Mouse (Mus musculus) neural tube, embryonic 12.5 days (tissue): ENCODE measurements around the gene Sf1. TPM values are rescaled to one million over a fixed set of nuclear protein-coding genes. Genes with fewer than 3 reads are reported as not detected.

Experiments used
- ATAC-seq: fragments of 200-750 bp; cut with Nextera tagmentation; 2 replicates; pipeline ENCODE4 v1.8.0; 2017; ENCODE audit warnings: low read depth, mild to moderate bottlenecking, moderate TSS enrichment, moderate library complexity; ENCODE audit not compliant: low FRiP score
- H3K27ac ChIP-seq: fragments of 300-500 bp; sonication (generic); 2 replicates; pipeline ENCODE4 v1.5.1; 2016
- H3K27me3 ChIP-seq: fragments of 300-500 bp; sonication (generic); replicated peaks from 2 replicates; pipeline ENCODE4 v1.6.1; 2016; ENCODE audit warnings: mild to moderate bottlenecking
- H3K36me3 ChIP-seq: fragments of 300-500 bp; sonication (generic); 2 replicates; pipeline ENCODE4 v1.6.1; 2016; ENCODE audit warnings: mild to moderate bottlenecking
- H3K4me1 ChIP-seq: fragments of 300-500 bp; sonication (generic); 2 replicates; pipeline ENCODE4 v1.6.1; 2016
- H3K4me2 ChIP-seq: fragments of 300-500 bp; sonication (generic); replicated peaks from 2 replicates; pipeline ENCODE4 v1.6.1; 2016; ENCODE audit warnings: mild to moderate bottlenecking
- H3K4me3 ChIP-seq: fragments of 300-500 bp; sonication (generic); 2 replicates; pipeline ENCODE4 v1.5.1; 2016
- H3K9ac ChIP-seq: fragments of 300-500 bp; sonication (generic); 2 replicates; pipeline ENCODE4 v1.6.1; 2016; ENCODE audit warnings: mild to moderate bottlenecking
- H3K9me3 ChIP-seq: fragments of 300-500 bp; sonication (generic); 2 replicates; pipeline ENCODE4 v1.6.1; 2016; ENCODE audit warnings: mild to moderate bottlenecking
- WGBS: fragments of 180-500 bp; shearing (Covaris S2); methylation state at CpG from one replicate; pipeline ENCODE4 v1.1.7; 2016; 5-methylcytosine and 5-hydroxymethylcytosine counted together
- polyA plus RNA-seq: library from polyadenylated mRNA; unstranded; fragments of >200 nt; fragmentation: Nextera tagmentation; extraction: Ambion mirVana; gene quantifications from 2 replicates; pipeline ENCODE4 v1.2.1, GENCODE M21; 2016

Gene Sf1
- polyA plus RNA-seq, 1 experiment from 2014 or later = 171 TPM

- Histone ChIP-seq H3K36me3 (no peaks in the 10 kb centered on the region), H3K4me3 (no peak overlapping the region), H3K9ac (no peak overlapping the region), H3K4me1 (peaks cover 14% of the 10 kb centered on the region), H3K9me3 (no peaks in the 10 kb centered on the region), H3K27ac (no peak overlapping the region), H3K4me2 (no peak overlapping the region), H3K27me3 (peaks cover 7% of the 10 kb centered on the region; the same call in 1 of the 2 replicates)
- WGBS = 90% methylated on average over 16 of the region's 16 CpGs
- no peak for ATAC-seq
Observed at GRCm38 (mm10) chr19:6393637-6394036, 30.1 kb downstream of the Sf1 start.

GRCm38 (mm10) chr19:6396237-6396636, 32.7 kb downstream of the Sf1 start:
- Histone ChIP-seq H3K27ac (no peak overlapping the region), H3K9ac (no peak overlapping the region), H3K9me3 (no peaks in the 10 kb centered on the region), H3K4me2 (no peak overlapping the region), H3K36me3 (no peaks in the 10 kb centered on the region), H3K27me3 (peaks cover 19% of the 10 kb centered on the region), H3K4me1 (peaks cover 31% of the 10 kb centered on the region), H3K4me3 (no peak overlapping the region)
- WGBS = 88% methylated on average over 5 of the region's 5 CpGs
- ATAC-seq = no peak

- no peak for ATAC-seq
- peak overlapping the region; percentile 100 for H3K4me2 ChIP-seq
- WGBS = 85% methylated on average over 22 of the region's 22 CpGs
Observed at GRCm38 (mm10) chr19:6397582-6398249, 34.2 kb downstream of the Sf1 start.

GRCm38 (mm10) chr19:6398447-6399284, 35.2 kb downstream of the Sf1 start:
- 0 out of 2 replicates have a peak overlapping the region, but pooled peaks have one; percentile 37 for H3K27ac ChIP-seq
- peaks cover 41% of the 10 kb centered on the region for H3K4me1 ChIP-seq
- H3K27me3 ChIP-seq = peaks cover 39% of the 10 kb centered on the region
- no peaks in the 10 kb centered on the region for H3K9me3 ChIP-seq
- H3K36me3 ChIP-seq = no peaks in the 10 kb centered on the region
- under 1% methylated on average over 39 of the region's 39 CpGs for WGBS
- peak overlapping the region; percentile 57 for H3K4me3 ChIP-seq
- ATAC-seq = peak; percentile 46
- peak overlapping the region; percentile 69 for H3K9ac ChIP-seq
- peak overlapping the region; percentile 100 for H3K4me2 ChIP-seq

More at GRCm38 (mm10) chr19:6397582-6398249, 34.2 kb downstream of the Sf1 start:
- no peaks in the 10 kb centered on the region for H3K9me3 ChIP-seq
- H3K36me3 ChIP-seq = no peaks in the 10 kb centered on the region
- H3K27ac ChIP-seq = no peak overlapping the region
- no peak overlapping the region for H3K9ac ChIP-seq
- H3K27me3 ChIP-seq = peaks cover 32% of the 10 kb centered on the region
- peaks cover 41% of the 10 kb centered on the region for H3K4me1 ChIP-seq
- no peak overlapping the region for H3K4me3 ChIP-seq

GRCm38 (mm10) chr19:6399285-6400095, 36.0 kb downstream of the Sf1 start, which contains the start of gene Rasgrp2:
TSS of gene Rasgrp2 (plus strand) at chr19:6399340.
- Histone ChIP-seq H3K27ac (peak within 1 kb of the TSS; percentile 37; the same call in 1 of the 2 replicates), H3K4me1 (peaks cover 41% of the 10 kb centered on the region), H3K9me3 (no peaks in the 10 kb centered on the region), H3K27me3 (peaks cover 39% of the 10 kb centered on the region), H3K9ac (peak within 1 kb of the TSS; percentile 69), H3K4me3 (peak within 1 kb of the TSS; percentile 57), H3K36me3 (no peaks in the 10 kb centered on the region), H3K4me2 (peak within 1 kb of the TSS; percentile 100)
- 1% methylated on average over 83 of the region's 87 CpGs for WGBS
- peak; percentile 17; the same call in 1 of the 2 replicates for ATAC-seq

- no peaks in the 10 kb centered on the region for H3K36me3 ChIP-seq
- peaks cover 41% of the 10 kb centered on the region for H3K4me1 ChIP-seq
- H3K4me3 ChIP-seq = peak overlapping the region; percentile 57
- H3K9ac ChIP-seq = peak overlapping the region; percentile 69
- WGBS = 2% methylated on average over 29 of the region's 29 CpGs
- H3K27ac ChIP-seq = no peak overlapping the region
- ATAC-seq = no peak
- peaks cover 39% of the 10 kb centered on the region for H3K27me3 ChIP-seq
- no peaks in the 10 kb centered on the region for H3K9me3 ChIP-seq
- peak overlapping the region; percentile 100 for H3K4me2 ChIP-seq
Observed at GRCm38 (mm10) chr19:6400096-6401086, 36.9 kb downstream of the Sf1 start.

- H3K9me3 ChIP-seq = no peaks in the 10 kb centered on the region
- peak; percentile 3; the same call in 1 of the 2 replicates for ATAC-seq
- H3K27me3 ChIP-seq = peaks cover 39% of the 10 kb centered on the region
- under 1% methylated on average over 32 of the region's 32 CpGs for WGBS
- H3K4me2 ChIP-seq = peak overlapping the region; percentile 100
- H3K9ac ChIP-seq = no peak overlapping the region
- peak overlapping the region; percentile 30 for H3K4me3 ChIP-seq
- H3K4me1 ChIP-seq = peaks cover 41% of the 10 kb centered on the region
- H3K36me3 ChIP-seq = no peaks in the 10 kb centered on the region
- no peak overlapping the region for H3K27ac ChIP-seq
Observed at GRCm38 (mm10) chr19:6401131-6401815, 37.8 kb downstream of the Sf1 start.

GRCm38 (mm10) chr19:6401951-6402350, 38.5 kb downstream of the Sf1 start:
- H3K9me3 ChIP-seq = no peaks in the 10 kb centered on the region
- H3K36me3 ChIP-seq = no peaks in the 10 kb centered on the region
- H3K4me3 ChIP-seq = peak overlapping the region; percentile 30; the same call in 1 of the 2 replicates
- 12% methylated on average over 9 of the region's 9 CpGs for WGBS
- peaks cover 39% of the 10 kb centered on the region for H3K27me3 ChIP-seq
- no peak for ATAC-seq
- H3K9ac ChIP-seq = no peak overlapping the region
- peaks cover 41% of the 10 kb centered on the region for H3K4me1 ChIP-seq
- no peak overlapping the region for H3K27ac ChIP-seq
- peak overlapping the region; percentile 100 for H3K4me2 ChIP-seq

GRCm38 (mm10) chr19:6403869-6404268, 40.4 kb downstream of the Sf1 start:
- Histone ChIP-seq H3K9ac (peak overlapping the region; percentile 2; the same call in 1 of the 2 replicates), H3K4me2 (no peak overlapping the region)
- WGBS = 86% methylated on average over 10 of the region's 10 CpGs

GRCm38 (mm10) chr19:6405433-6405832, 41.9 kb downstream of the Sf1 start:
- H3K4me2 ChIP-seq = no peak overlapping the region
- no peak overlapping the region for H3K27ac ChIP-seq
- H3K4me1 ChIP-seq = peaks cover 19% of the 10 kb centered on the region
- H3K27me3 ChIP-seq = peaks cover 28% of the 10 kb centered on the region
- H3K4me3 ChIP-seq = no peak overlapping the region
- no peaks in the 10 kb centered on the region for H3K9me3 ChIP-seq
- 74% methylated on average over 10 of the region's 10 CpGs for WGBS
- no peak for ATAC-seq
- H3K9ac ChIP-seq = no peak overlapping the region
- H3K36me3 ChIP-seq = no peaks in the 10 kb centered on the region

More at GRCm38 (mm10) chr19:6403869-6404268, 40.4 kb downstream of the Sf1 start:
- Histone ChIP-seq H3K27me3 (peaks cover 32% of the 10 kb centered on the region), H3K36me3 (no peaks in the 10 kb centered on the region), H3K9me3 (no peaks in the 10 kb centered on the region), H3K27ac (no peak overlapping the region), H3K4me3 (no peak overlapping the region), H3K4me1 (peaks cover 34% of the 10 kb centered on the region)
- no peak for ATAC-seq
